Mouse (Mus musculus) naive thymus-derived CD4-positive, alpha-beta T cell, adult 2 months (primary cell): ENCODE measurements around the gene Cd2bp2.

ENCODE experiments used
- DNase-seq: peaks from one replicate; pipeline ENCODE4 v3.0.0-alpha.2; 2011; ENCODE audit warnings: low read depth

Cd2bp2 gene

DNA sequence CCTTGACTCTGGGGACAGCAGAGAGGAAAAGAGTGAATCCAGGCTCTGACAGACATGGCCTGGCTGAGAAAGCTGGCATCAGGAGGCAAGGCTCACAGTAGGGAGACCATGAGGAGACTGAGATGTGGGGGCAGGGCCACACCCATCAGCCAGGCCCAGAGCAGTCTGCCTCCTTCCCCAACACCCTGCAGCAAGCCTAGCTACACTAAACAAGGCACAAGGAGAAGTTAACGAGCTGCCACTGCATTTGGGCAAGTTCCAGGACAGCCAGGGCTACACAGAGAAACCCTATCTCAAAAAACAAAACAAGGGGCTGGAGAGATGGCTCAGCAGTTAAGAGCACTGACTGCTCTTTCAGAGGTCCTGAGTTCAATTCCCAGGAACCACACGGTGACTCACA lies 53.6 kb downstream of the Cd2bp2 start:
- no peak for DNase-seq
